Mouse (Mus musculus) retina, postnatal 7 days (tissue): ENCODE data around the gene Abtb1.

Source experiments
- DNase-seq: peaks from one replicate; pipeline ENCODE4 v3.0.0-alpha.2; 2012; ENCODE audit warnings: low read depth, low spot score

Gene Abtb1

GRCm38 (mm10) chr6:88841781-88842689 lies at the start of gene Abtb1:
Abtb1 (minus strand) TSS chr6:88841984.
- DNase-seq, result peak; percentile 100

DNA sequence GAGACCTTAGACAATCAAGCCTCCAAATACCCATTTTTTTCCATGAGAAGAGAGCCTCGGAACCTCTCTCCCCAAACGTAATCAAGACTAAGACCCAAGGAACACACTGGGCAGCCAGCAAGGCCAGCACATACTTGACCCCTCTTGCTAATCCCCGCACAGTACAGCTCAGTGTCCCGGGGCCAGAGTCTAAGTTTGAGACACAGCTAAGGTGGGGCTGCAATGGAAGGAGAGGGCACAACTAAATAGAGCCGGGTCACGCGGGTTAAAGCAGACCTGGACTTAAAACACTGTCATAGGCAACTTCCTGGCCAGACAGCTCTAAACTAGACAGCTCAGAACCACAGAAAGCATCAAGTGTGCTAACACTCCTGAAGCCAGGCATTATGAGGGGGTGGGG lies 49.0 kb upstream of the Abtb1 start:
- DNase-seq, result no peak

GRCm38 (mm10) chr6:88889410-88890042 lies 47.7 kb upstream of the Abtb1 start:
- no peak for DNase-seq

DNA sequence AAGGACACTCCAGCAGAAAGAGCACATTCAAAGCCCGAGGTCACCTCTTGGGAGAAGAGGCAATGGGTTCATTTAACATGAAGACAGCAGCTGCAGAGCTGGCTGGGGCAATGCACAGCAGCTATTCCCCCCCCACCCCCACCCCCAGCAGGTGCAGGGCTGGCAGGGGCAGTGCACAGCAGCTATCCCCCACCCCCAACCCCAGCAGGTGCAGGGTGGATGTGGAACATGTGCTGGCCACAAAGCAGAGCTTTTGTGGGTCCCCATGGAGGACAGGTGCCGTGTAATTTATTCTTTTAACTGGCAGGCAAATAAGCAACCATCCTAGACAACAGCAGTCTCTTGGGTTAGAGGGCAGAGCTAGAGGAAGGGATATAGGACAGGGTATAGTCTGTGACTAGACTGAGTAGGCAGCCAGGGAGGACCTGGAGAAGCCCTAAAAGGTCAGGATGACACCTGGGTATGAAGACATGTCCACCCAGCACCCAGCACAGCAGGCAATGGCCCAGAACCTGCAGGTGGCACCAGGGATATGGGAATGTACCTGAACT lies 44.7 kb upstream of the Abtb1 start:
- DNase-seq, result no peak

- no peak for DNase-seq
Measured at GRCm38 (mm10) chr6:88885644-88886416, 44.0 kb upstream of the Abtb1 start.

DNA sequence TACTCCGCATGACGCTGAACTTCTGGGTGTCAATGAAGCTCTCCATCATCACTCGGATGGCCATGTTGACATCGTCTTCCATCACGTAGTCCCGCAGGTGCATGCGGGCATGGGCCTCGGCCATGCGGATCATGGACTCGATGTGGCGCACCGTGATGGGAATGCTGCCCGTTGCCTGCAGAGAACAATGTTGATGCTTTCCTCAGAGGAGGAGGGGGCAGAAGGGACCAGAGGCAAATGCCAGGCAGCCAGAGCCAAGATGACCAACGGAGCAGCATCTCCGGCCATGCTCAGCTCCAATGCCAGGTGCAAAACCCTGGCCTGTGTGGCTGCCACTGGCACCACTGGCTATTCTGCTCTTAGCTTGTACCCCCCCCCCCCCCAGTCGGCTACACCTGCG lies 42.9 kb upstream of the Abtb1 start:
- no peak for DNase-seq

DNA sequence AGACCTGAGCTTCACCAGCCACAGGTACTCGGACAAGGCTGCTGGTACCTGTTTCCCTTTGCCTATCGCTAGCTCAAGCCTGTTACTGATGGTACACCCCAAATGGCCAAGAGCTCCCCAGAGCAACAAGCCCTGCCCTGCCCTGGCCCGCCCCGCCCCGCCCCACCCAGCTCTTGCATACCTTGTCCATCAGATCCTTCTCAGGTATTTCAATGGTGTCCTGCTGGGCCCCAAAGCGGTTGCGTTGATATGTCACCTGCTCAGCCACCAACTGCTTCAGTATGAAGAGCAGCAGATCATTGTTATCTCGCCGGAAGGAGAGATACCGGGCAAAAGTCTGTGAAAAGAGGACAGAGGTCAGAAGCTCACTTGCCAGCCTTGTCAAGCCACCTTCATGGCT lies 42.4 kb upstream of the Abtb1 start:
- no peak for DNase-seq

DNA sequence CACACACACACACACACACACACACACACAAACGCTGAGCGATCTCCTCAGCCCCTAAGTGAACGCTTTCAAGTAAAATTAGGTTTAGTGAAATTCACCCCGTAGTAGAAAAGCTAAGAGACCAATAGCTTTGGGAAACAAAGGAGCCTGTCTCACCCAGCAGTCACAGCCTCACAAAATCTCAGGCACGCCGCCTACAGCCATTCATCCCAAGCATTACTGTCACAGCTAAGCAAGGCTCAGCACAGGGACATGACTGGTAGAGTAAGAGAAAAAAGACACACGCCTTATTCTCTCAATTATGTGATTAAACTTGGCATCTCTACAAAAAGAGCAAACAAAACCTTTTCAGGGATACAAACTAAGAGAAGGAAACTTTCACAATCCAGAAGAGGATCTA lies 39.5 kb upstream of the Abtb1 start:
- DNase-seq, result no peak

DNA sequence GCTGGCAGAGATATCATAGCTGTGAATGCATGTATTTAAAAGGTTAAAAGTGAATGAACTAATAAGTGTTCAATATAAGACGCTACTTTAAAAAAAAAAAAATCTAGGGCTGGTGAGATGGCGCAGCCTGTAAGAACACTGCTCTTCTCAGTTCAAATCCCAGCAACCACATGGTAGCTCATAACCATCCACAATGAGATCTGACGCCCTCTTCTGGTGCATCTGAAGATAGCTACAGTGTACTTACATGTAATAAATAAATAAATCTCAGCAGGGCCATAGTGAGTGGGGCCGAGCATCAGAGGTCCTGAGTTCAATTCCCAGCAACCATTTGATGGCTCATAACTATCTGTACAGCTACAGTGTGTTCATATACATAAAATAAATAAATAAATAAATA lies 37.7 kb upstream of the Abtb1 start:
- no peak for DNase-seq

GRCm38 (mm10) chr6:88874868-88875508 lies 33.2 kb upstream of the Abtb1 start, which contains the start of gene Podxl2:
Podxl2 (minus strand) TSS chr6:88875044.
- peak; percentile 76 for DNase-seq

- peak; percentile 54 for DNase-seq
Measured at GRCm38 (mm10) chr6:88873965-88874867, 32.4 kb upstream of the Abtb1 start.

- DNase-seq, result peak; percentile 70
Measured at GRCm38 (mm10) chr6:88872811-88873210, 31.0 kb upstream of the Abtb1 start.

DNA sequence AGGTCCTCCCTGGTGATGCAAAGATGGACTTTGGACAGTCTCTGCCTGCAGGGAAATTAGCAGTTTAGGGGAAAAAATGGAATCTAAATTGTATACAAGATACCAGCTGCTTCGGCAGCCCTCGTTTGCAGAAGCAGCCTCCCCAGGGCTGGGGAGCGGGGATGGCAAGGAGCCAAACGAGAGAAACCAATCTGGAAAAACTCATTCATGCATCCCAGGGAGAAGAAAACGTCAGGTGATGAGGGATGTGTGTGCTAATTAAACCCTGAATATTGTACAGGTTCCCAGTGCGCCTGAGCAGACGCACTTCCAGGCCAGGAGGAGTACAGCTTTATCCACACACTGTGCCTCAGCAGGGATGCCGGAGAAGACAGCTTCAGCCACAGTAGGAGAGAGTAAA lies 29.8 kb upstream of the Abtb1 start:
- DNase-seq, result no peak

GRCm38 (mm10) chr6:88870594-88870993 lies 28.8 kb upstream of the Abtb1 start:
- no peak for DNase-seq

GRCm38 (mm10) chr6:88869459-88869858 lies 27.7 kb upstream of the Abtb1 start:
- DNase-seq, result no peak

DNA sequence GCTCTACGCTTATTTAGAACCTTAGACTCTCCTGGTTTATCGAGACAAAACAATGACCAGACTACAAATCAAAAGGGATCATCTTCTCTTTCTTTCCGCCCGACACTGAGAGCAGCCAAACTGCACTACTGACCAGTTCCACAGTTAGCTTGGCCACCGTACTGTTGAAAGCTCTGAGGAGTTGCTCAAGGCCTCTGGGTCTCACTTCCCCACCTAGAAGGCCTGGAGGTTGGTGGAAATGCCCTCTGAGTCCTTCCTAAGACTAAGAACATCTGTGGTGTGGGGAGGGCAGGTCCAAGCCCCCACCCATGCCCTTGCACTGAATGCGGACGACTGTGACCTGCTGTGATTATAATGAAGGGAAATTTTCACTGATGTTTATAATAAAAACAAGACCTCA lies 23.9 kb upstream of the Abtb1 start:
- no peak for DNase-seq

- peak; percentile 64 for DNase-seq
Measured at GRCm38 (mm10) chr6:88860914-88861313, 19.1 kb upstream of the Abtb1 start.

GRCm38 (mm10) chr6:88858341-88858740 lies 16.6 kb upstream of the Abtb1 start:
- DNase-seq, result no peak

DNA sequence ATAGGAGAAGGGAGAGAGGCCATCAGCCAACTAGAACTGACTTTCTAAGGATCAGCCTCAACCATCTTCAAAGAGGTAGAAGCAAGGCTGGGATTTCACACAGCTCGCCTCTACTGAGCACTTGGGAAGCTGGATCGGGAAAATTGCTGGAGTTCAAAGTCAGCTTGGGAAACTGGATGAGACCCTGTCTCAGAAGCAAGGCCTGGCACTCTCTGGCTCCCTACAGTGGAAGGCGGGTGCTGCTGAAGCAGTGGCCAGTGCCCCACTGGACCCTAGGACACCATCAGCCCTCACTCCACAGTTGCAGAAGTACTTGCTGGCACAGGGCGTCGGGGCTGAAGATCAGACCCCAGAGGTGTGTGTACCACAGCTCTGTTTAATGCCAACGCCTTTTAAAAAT lies 16.0 kb upstream of the Abtb1 start:
- no peak for DNase-seq

DNA sequence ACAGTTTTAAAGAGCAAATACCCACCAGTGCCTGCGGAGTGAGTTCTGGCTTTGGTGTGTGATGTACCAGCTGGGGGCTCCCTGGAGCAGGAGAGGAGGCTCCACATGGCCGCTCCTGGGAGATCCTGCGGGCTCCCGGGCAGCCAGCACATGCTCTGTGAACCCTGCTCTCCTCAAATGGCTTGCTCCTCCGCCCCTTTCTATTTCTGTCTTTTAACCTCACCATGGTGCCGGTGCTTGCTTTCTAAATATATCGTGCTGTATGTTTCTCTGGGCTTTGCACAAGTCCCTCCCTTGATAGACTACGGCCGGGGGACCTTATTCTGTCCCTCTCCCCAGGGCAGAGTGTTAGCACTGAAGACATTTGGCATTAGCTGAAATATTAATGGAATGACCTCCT lies 15.5 kb upstream of the Abtb1 start:
- no peak for DNase-seq
